Mouse (Mus musculus) heart, adult 11 months (tissue): ENCODE results near the gene Cryba4.

Experiments used
- DNase-seq: peaks from one replicate; pipeline ENCODE4 v3.0.0; 2022

Gene Cryba4

DNA sequence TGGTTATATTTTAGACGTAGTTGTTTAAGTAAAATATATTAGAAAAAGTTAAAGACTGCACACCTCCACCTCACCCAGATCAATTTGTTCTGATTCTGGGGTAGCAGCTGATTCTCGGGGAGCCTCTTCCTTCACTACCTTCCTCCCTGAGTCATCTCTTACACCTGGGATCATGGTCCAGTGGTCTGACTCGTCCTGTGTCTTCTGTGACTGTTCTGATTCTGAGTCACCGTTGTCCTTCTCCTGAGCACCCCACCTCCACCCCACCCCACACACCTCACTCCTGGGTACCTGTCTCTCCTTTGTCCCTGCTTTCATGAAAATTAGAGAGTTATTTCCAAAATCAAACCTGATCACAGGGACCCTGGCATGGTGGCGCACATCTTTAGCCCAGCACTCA is 12.8 kb upstream of the Cryba4 start:
- DNase-seq = no peak

DNA sequence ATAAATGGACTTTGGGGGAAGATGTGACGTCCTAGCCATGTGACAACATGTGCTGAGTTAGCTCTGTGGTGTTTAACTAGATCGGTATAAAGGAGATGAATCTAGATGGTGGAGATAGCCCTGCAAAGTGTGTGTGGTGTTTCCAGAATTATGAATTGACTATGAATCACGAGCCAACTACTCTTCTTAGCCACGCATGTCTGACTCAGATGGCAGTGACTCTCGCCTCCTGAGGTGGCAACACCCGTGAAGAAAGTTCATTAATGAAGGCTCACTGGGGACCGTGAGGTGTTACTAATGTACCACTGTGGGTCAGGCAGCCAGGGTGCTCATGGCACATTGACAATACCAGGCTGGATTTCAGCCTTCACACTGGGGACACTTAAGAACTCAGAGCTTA is 11.8 kb upstream of the Cryba4 start:
- no peak for DNase-seq

DNA sequence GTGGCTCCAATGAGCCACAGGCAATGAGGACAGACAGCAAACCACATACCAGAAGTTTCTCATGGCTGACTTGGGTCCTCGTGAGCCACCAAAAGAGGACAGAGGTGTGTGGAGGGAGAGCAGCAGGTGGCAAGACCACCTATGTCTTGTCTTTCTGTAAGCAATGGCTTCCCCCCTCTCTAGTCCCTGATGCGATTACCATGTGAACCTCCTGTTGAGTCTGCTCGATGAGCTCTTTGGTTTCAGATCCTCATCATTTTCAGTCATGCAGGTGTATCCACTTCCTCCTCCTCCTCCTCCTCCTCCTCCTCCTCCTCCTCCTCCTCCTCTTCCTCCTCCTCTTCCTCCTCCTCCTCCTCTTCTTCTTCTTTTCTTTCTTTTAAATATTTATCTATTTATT is 8.5 kb upstream of the Cryba4 start:
- DNase-seq = no peak

DNA sequence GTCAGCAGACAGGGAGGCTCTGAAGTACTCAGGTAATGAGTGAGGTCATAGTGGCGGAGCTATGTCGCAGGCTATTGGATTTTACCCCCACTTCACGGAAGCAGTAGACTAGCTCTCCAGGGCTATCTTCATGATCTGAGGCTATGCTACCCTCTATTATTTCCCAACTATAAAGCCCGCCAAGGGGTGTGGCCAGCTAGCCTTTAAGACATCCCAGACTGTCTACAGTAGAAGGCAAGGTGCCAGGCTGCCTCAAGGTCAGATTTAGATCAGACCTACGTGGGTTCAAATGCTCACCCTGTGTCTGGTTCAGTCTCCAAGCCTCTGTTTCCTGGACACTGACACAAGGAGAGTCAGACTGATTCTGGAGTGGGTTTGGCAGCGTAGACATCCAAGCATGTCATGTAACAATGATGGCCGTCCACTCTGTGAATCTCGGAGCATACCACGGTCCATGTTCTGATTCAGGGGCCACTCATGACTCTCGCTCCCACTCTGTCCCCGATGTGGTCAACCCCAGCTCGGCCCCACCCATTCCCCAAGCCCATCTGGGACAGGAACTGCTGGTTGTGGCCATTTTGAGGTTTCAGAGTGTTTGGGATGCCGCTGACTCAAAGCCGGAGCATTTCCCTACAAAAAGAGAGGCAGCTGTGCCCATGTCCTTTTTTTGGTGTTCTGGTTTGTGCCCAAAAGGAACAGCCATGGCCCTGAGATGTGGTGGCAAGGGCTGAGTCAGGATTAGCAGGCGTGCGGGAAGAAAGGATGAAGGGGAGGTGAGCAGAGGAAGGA is 7.7 kb upstream of the Cryba4 start:
- no peak for DNase-seq

GRCm38 (mm10) chr5:112257896-112258295 is 5.6 kb upstream of the Cryba4 start:
- no peak for DNase-seq

DNA sequence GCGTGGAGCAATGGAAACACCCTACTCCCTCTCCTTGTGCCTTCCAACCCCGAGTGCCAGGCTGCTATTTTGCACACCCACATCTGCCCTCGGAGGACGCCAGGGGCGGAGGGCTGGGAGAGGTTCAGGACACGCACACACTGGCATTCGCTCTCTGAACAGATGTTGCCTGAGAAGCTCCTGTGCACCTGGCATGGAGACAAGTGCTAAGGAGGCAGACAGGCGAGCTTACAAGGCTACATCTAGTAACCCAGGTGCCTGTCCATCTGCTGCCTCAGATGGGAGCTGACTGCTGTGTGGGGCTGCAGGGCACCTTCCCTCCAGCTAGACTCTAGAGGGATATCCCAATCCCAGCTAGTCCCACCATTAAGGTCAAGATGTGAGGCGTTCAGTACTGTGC is 4.1 kb upstream of the Cryba4 start:
- no peak for DNase-seq

DNA sequence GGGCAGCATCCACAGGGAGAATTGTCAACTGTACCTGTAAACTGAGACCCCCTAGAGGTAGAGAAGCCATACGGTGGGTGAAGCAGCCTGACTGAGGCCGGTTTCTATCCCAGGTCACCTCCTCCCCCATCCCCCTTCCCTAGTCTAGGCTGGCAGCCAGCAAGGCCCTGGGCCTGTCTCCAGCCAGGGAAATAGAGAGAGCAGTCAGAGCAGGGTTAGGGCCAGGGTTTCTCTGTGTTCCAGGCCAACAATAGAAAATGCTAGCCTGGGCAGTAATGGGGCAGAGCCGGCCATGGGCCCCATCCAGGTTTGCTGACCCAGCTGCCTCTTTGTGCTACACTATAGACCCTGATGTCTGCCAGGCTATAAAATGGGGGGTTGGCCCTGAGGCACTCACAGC is 3.1 kb upstream of the Cryba4 start, which contains the start of gene Crybb1:
Crybb1 (plus strand) TSS at position 390 of the 400 bp plus-strand sequence.
- peak; percentile 98 for DNase-seq

GRCm38 (mm10) chr5:112254282-112254806 is 2.0 kb upstream of the Cryba4 start:
- DNase-seq = peak; percentile 98

GRCm38 (mm10) chr5:112253169-112253568 is 851 bp upstream of the Cryba4 start:
- DNase-seq = peak; percentile 96

- no peak for DNase-seq
Measured at GRCm38 (mm10) chr5:112249106-112249505, 3.2 kb downstream of the Cryba4 start.

GRCm38 (mm10) chr5:112247399-112247798 is 4.9 kb downstream of the Cryba4 start:
- no peak for DNase-seq

- DNase-seq = no peak
Measured at GRCm38 (mm10) chr5:112244890-112245615, 7.3 kb downstream of the Cryba4 start.

DNA sequence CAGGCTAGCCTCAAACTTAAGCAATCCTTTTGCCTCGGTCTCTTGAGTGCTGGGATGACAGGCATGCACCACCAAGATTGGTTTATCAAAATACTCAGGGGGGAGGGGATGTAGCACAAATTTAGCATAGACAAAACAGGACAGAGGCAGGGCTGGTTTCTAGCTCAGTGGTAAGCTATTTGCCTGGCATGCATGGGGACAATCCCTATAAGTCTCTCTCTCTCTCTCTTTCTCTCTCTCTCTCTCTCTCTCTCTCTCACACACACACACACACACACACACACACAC is 8.1 kb downstream of the Cryba4 start:
- DNase-seq = no peak

DNA sequence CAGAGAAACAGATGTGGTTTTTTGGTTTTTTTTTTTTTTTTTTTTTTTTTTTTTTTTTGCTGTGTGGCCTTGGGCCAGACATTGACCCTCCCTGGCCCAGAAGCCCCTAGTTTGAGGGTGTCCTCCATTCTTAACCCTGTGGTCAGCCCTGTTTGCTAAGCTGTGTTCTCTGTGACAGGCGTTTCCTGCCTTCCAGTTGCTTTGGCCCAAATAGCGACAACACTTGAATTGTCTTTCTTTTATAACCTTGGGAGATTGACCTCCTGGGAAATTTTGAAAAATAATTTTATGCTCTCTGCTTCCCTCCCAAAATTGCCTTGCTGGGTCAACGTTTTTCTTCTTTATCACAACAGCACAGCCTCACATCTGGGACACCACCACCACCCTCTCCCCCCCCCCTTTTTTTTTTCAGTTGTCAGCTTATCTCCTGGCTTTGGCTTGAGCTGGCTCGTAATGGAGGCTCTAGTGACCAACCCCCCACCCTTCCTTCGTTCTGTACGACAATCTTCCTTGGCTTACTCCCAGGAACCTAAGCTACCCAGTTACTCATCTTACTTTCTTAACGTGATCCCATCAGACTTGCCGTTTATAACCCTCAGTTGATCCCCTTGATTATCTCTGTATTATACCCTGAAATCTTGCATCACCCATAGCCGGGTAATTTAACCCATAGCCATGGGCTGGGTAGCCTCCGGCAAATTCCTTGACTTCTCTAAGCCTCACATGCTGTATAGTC is 8.6 kb downstream of the Cryba4 start:
- no peak for DNase-seq

- no peak for DNase-seq
Measured at GRCm38 (mm10) chr5:112243041-112243440, 9.3 kb downstream of the Cryba4 start.

GRCm38 (mm10) chr5:112242361-112242778 is 9.9 kb downstream of the Cryba4 start:
- peak; percentile 97 for DNase-seq

DNA sequence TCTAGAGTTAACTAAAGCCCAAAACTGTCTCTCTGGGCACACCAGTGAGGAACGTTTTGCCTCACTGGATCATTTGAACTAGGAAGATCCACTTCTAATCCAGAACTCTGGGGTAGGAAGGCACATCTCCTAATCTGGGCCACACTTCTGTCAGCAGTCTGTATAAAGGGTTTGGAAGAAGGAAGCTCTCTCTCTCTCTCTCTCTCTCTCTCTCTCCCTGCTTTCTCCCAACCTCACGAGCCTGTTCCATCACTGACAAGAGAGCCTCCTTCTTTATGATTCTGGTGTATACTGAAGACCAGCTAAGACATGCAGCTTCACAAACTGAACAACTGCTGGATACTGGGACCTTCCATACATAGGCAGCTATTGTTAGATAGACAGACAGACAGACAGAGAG is 10.5 kb downstream of the Cryba4 start:
- no peak for DNase-seq

GRCm38 (mm10) chr5:112240761-112241160 is 11.6 kb downstream of the Cryba4 start:
- DNase-seq = peak; percentile 98

- DNase-seq = no peak
Measured at GRCm38 (mm10) chr5:112238781-112239482, 13.4 kb downstream of the Cryba4 start.

DNA sequence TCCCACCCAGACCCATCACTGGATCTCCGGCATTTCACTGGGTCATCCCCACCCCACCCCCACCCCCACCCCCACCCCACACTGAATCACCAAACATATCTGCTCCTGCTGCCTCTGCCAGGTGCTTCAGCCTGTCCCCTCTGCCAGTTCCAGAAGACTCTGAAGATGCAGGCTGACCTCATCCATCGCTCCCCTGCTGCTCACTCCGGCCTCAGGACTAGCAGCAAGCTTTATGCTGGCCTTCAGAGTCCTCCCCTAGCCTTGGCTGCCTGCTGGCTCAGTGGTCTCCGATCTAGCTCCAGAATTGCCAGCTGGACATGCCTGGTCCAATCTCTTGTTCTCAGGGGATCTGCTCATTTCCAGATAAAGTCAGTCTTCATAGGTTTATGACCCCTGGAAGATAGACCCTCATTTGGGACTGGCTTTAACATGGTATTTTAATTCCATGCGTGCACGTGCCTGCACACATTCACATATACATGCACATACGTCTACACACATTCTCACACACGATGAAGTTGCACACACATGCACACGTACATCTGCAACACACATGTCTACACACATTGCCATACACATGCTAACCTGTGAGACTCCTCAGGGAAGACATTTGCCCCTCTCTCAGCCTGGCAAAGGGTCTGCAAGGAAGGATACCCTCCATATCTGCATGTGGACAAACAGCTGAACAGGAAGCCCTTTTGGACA is 14.3 kb downstream of the Cryba4 start:
- no peak for DNase-seq

- no peak for DNase-seq
Measured at GRCm38 (mm10) chr5:112237439-112237838, 14.9 kb downstream of the Cryba4 start.

DNA sequence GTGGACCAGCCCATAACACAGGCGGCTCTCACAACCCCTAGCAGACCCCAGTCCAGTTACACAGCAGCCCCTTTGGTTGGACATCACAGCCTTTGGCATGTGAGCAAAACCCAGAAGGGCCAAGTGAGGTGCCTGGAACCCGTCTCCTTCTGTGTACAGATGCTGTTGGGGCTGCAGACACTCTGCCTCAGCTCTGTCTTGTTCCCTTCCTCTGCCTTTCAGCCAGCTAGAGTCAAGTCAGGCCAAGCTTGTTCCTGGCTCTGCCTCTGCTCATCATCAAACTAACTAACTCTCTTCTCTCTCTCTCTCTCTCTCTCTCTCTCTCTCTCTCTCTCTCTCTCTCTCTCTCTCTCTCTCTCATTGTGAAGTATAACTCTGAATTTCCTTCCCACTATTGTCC is 15.7 kb downstream of the Cryba4 start:
- no peak for DNase-seq
